Mouse (Mus musculus): ENCODE results near the gene Ascc2. TPM values are rescaled to one million over a fixed set of nuclear protein-coding genes. Genes with fewer than 3 reads are reported as not detected.

Ascc2 gene
- total RNA-seq, 1 experiment = 23.8 TPM

DNA sequence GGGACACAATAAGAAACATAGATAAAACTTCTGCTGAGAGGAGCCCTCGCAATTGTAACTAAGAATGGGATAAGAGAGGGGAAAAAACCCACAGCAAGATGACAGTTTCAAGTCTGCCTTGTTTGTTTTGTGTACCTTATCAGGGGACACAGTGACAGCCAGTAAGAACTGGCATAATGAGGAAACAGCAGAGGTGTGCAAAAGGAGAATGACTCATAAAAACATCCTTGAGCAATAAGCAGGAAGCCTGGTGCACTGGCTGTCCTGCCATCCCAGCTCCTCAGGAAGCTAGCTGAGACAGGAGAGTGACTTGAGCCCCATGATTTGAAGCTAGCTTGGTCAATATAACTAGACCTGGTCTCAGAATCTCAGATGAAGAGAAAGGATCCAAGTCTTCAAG is 22.3 kb downstream of the Ascc2 start:
- Histone ChIP-seq H3K9ac (ENCODE audit: insufficient read depth, low read depth, low read length, poor library complexity, severe bottlenecking) (no peak overlapping the region), H3K9me3 (ENCODE audit: control insufficient read depth, insufficient read depth, low read depth, low read length) (no peaks in the 10 kb centered on the region), H3K4me1 (ENCODE audit: control insufficient read depth in 2 of 2, insufficient read depth in 2 of 2, low read length in 2 of 2, poor library complexity in 1 of 2) (peaks cover 0 to 2% of the 10 kb centered on the region in 2 experiments; a peak in 1 of 4 replicates), H3K4me3 (ENCODE audit: insufficient read depth in 1 of 2, low read depth in 1 of 2, low read length in 2 of 2, poor library complexity in 1 of 2, severe bottlenecking in 1 of 2) (no peak overlapping the region), H3K36me3 (ENCODE audit: control insufficient read depth, insufficient read depth, low read length, poor library complexity, severe bottlenecking) (peaks cover 27% of the 10 kb centered on the region), H3K27ac (ENCODE audit: insufficient read depth, low read depth, low read length, poor library complexity, severe bottlenecking) (no peak overlapping the region)
- TF ChIP-seq ZC3H11A (IDR thresholded peaks at IDR 0.05; ENCODE audit: borderline replicate concordance, low read depth, low read length) (no peak), HCFC1 (IDR thresholded peaks at IDR 0.05; ENCODE audit: borderline replicate concordance, insufficient read depth, low read length) (no peak), ZNF384 (IDR thresholded peaks at IDR 0.05; ENCODE audit: low read depth, low read length) (no peak), MAFK (IDR thresholded peaks at IDR 0.05; ENCODE audit: insufficient read depth, low read depth, low read length) (no peak), CHD2 (IDR thresholded peaks at IDR 0.05; ENCODE audit: low read depth, low read length) (no peak)
- in situ Hi-C loops (cut with MboI; ENCODE audit: low sequenced_read_pairs in 2 of 2, unreplicated experiment in 2 of 2) = no loop called here
- no peak for DNase-seq (ENCODE audit: low read depth, low spot score)

DNA sequence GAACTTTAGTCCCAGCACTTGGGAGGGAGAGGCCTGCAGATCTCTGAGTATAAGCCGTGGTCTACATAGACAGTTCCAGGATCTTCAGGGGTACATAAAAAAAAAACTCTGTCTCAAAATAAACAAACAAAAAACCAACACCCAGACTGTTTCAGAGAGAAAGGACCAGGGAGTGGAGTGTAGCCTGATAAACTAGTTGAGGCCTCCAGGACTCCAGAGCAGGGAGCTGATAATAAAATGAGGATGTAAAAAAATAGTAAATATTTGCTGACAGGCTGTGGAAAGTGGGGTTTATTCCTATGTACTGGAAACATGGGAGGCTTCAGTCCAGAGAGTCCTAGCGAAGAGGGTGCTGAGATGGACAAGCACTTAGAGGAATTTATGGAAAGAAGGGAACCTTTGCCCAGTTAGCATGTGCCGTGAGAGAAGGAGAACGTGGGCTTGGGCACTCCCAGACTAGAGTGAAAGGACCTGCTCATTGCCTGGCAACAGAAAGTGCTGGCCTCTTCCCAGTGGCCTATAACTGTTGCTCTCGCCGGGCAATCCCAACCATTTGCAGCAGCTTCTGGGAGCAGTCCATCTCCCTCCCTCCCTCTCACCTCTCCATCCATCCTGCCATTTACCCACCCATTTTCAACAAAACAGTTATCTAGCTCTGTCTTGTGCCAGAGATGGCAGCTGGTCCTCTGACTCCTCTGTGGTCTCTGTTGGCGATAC is 22.9 kb downstream of the Ascc2 start:
- H3K27ac ChIP-seq (ENCODE audit: insufficient read depth, low read depth, low read length, poor library complexity, severe bottlenecking) = no peak overlapping the region
- DNase-seq (ENCODE audit: low read depth, low spot score) = no peak
- no peak for TF ChIP-seq CHD2 (IDR thresholded peaks at IDR 0.05; ENCODE audit: low read depth, low read length)
- no peak for TF ChIP-seq HCFC1 (IDR thresholded peaks at IDR 0.05; ENCODE audit: borderline replicate concordance, insufficient read depth, low read length)
- no peak for TF ChIP-seq ZC3H11A (IDR thresholded peaks at IDR 0.05; ENCODE audit: borderline replicate concordance, low read depth, low read length)
- no peak for TF ChIP-seq MAFK (IDR thresholded peaks at IDR 0.05; ENCODE audit: insufficient read depth, low read depth, low read length)
- TF ChIP-seq ZNF384 (IDR thresholded peaks at IDR 0.05; ENCODE audit: low read depth, low read length) = no peak
- peaks cover 25% of the 10 kb centered on the region for H3K36me3 ChIP-seq (ENCODE audit: control insufficient read depth, insufficient read depth, low read length, poor library complexity, severe bottlenecking)
- H3K4me3 ChIP-seq (ENCODE audit: insufficient read depth in 1 of 2, low read depth in 1 of 2, low read length in 2 of 2, poor library complexity in 1 of 2, severe bottlenecking in 1 of 2) = no peak overlapping the region
- H3K4me1 ChIP-seq (ENCODE audit: control insufficient read depth in 2 of 2, insufficient read depth in 2 of 2, low read length in 2 of 2, poor library complexity in 1 of 2) = peaks cover 0 to 2% of the 10 kb centered on the region in 2 experiments; a peak in 1 of 4 replicates
- in situ Hi-C loops (cut with MboI; ENCODE audit: low sequenced_read_pairs in 2 of 2, unreplicated experiment in 2 of 2) = no loop called here
- H3K9ac ChIP-seq (ENCODE audit: insufficient read depth, low read depth, low read length, poor library complexity, severe bottlenecking) = no peak overlapping the region
- H3K9me3 ChIP-seq (ENCODE audit: control insufficient read depth, insufficient read depth, low read depth, low read length) = no peaks in the 10 kb centered on the region

DNA sequence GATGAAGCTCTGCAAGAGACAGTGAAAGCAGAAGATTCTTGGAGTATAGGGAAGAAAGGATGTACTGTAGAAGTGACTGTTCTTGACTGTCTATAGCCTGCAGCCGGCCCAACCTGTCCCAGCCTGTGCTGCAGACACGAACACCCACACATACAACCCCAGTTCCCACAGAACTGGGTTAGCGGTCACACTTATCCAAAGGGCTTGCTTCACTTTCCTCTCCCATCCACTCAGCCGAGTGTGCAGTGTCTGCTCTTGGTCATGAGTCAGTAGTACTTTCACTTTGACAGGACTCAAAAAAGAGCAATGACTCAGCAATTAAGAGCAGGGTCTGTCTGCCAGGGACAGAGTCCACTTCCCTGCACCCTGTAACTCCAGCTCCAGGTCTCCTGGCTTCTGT is 23.8 kb downstream of the Ascc2 start:
- no peak overlapping the region for H3K9ac ChIP-seq (ENCODE audit: insufficient read depth, low read depth, low read length, poor library complexity, severe bottlenecking)

DNA sequence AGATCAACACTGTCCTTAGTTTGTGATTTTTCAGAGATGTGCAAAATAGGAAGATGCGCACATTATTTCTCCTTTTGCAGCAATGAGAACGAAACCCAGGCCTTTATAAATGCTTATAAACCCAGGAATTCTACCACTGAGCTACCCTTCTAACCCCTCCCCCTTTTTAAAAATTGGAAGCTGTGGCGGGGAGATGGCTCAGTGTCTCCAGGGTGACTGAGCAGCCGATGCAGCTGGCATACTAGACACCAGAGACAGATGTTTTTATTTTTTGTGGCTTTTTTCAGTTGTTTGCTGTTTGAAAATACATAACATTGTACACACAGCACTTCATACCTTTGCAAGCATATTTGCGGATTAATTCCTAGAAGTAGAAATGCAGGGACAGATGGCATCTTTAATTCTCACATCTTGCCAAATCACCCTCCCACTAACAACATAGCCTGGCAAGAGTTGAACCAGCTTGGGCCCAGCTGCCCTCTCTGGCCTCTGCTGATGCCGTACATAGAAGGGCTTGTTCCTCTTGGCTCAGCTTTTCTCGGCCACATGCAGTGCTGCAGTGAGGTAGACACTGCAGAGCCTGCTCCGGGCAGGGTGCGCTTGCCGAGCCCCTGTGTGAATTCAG is 24.4 kb downstream of the Ascc2 start:
- Histone ChIP-seq H3K9ac (ENCODE audit: insufficient read depth, low read depth, low read length, poor library complexity, severe bottlenecking) (no peak overlapping the region), H3K27ac (ENCODE audit: insufficient read depth, low read depth, low read length, poor library complexity, severe bottlenecking) (no peak overlapping the region), H3K4me3 (ENCODE audit: insufficient read depth in 1 of 2, low read depth in 1 of 2, low read length in 2 of 2, poor library complexity in 1 of 2, severe bottlenecking in 1 of 2) (no peak overlapping the region), H3K4me1 (ENCODE audit: control insufficient read depth in 2 of 2, insufficient read depth in 2 of 2, low read length in 2 of 2, poor library complexity in 1 of 2) (peaks cover 0 to 2% of the 10 kb centered on the region in 2 experiments; a peak in 1 of 4 replicates), H3K9me3 (ENCODE audit: control insufficient read depth, insufficient read depth, low read depth, low read length) (no peaks in the 10 kb centered on the region), H3K36me3 (ENCODE audit: control insufficient read depth, insufficient read depth, low read length, poor library complexity, severe bottlenecking) (peaks cover 24% of the 10 kb centered on the region)
- TF ChIP-seq CHD2 (IDR thresholded peaks at IDR 0.05; ENCODE audit: low read depth, low read length) = no peak
- TF ChIP-seq HCFC1 (IDR thresholded peaks at IDR 0.05; ENCODE audit: borderline replicate concordance, insufficient read depth, low read length) = no peak
- no peak for TF ChIP-seq MAFK (IDR thresholded peaks at IDR 0.05; ENCODE audit: insufficient read depth, low read depth, low read length)
- TF ChIP-seq ZNF384 (IDR thresholded peaks at IDR 0.05; ENCODE audit: low read depth, low read length) = no peak
- TF ChIP-seq ZC3H11A (IDR thresholded peaks at IDR 0.05; ENCODE audit: borderline replicate concordance, low read depth, low read length) = no peak
- in situ Hi-C loops (cut with MboI; ENCODE audit: low sequenced_read_pairs in 2 of 2, unreplicated experiment in 2 of 2) = no loop called here
- no peak for DNase-seq (ENCODE audit: low read depth, low spot score)

More for the DNA sequence above, 23.8 kb downstream of the Ascc2 start:
- TF ChIP-seq HCFC1 (IDR thresholded peaks at IDR 0.05; ENCODE audit: borderline replicate concordance, insufficient read depth, low read length) = no peak
- TF ChIP-seq MAFK (IDR thresholded peaks at IDR 0.05; ENCODE audit: insufficient read depth, low read depth, low read length) = peak; percentile 78
- Histone ChIP-seq H3K27ac (ENCODE audit: insufficient read depth, low read depth, low read length, poor library complexity, severe bottlenecking) (no peak overlapping the region), H3K4me1 (ENCODE audit: control insufficient read depth in 2 of 2, insufficient read depth in 2 of 2, low read length in 2 of 2, poor library complexity in 1 of 2) (peaks cover 0 to 2% of the 10 kb centered on the region in 2 experiments; a peak in 1 of 4 replicates), H3K9me3 (ENCODE audit: control insufficient read depth, insufficient read depth, low read depth, low read length) (no peaks in the 10 kb centered on the region), H3K36me3 (ENCODE audit: control insufficient read depth, insufficient read depth, low read length, poor library complexity, severe bottlenecking) (peaks cover 24% of the 10 kb centered on the region), H3K4me3 (ENCODE audit: insufficient read depth in 1 of 2, low read depth in 1 of 2, low read length in 2 of 2, poor library complexity in 1 of 2, severe bottlenecking in 1 of 2) (no peak overlapping the region)
- DNase-seq (ENCODE audit: low read depth, low spot score) = no peak
- in situ Hi-C loops (cut with MboI; ENCODE audit: low sequenced_read_pairs in 2 of 2, unreplicated experiment in 2 of 2) = no loop called here
